Mouse (Mus musculus) lung, postnatal 0 days (tissue): ENCODE data around the gene Ssbp3. TPM values are rescaled to one million over a fixed set of nuclear protein-coding genes. Genes with fewer than 3 reads are reported as not detected.

Experiments used
- ATAC-seq: fragments of 200-750 bp; cut with Nextera tagmentation; 2 replicates; pipeline ENCODE4 v1.8.0; 2017; ENCODE audit warnings: moderate library complexity
- DNase-seq: peaks from one replicate; pipeline ENCODE4 v3.0.0-alpha.2; 2016; ENCODE audit warnings: low spot score
- H3K27ac ChIP-seq: fragments of 300-500 bp; sonication (generic); 2 replicates; pipeline ENCODE4 v1.5.1; 2014; ENCODE audit warnings: antibody characterized with exemption, mild to moderate bottlenecking, low read length, mixed read lengths
- H3K27me3 ChIP-seq: fragments of 300-500 bp; sonication (generic); replicated peaks from 2 replicates; pipeline ENCODE4 v1.6.1; 2014; ENCODE audit warnings: low read length, mixed read lengths; ENCODE audit not compliant: insufficient read depth
- H3K36me3 ChIP-seq: fragments of 300-500 bp; sonication (generic); 2 replicates; pipeline ENCODE4 v1.6.1; 2014; ENCODE audit warnings: low read length, mixed read lengths; ENCODE audit not compliant: insufficient read depth
- H3K4me1 ChIP-seq: fragments of 300-500 bp; sonication (generic); 2 replicates; pipeline ENCODE4 v1.6.1; 2014; ENCODE audit warnings: antibody characterized with exemption, low read depth, low read length, mixed read lengths; ENCODE audit not compliant: insufficient read depth
- H3K4me2 ChIP-seq: fragments of 300-500 bp; sonication (generic); replicated peaks from 2 replicates; pipeline ENCODE4 v1.6.1; 2014; ENCODE audit warnings: low read depth, mild to moderate bottlenecking, low read length, moderate library complexity, mixed read lengths
- H3K4me3 ChIP-seq: fragments of 300-500 bp; sonication (generic); 2 replicates; pipeline ENCODE4 v1.5.1; 2014; ENCODE audit warnings: low read depth, low read length
- H3K9ac ChIP-seq: fragments of 300-500 bp; sonication (generic); replicated peaks from 2 replicates; pipeline ENCODE4 v1.6.1; 2014; ENCODE audit warnings: low read depth, mild to moderate bottlenecking
- H3K9me3 ChIP-seq: fragments of 300-500 bp; sonication (generic); 2 replicates; pipeline ENCODE4 v1.6.1; 2016; ENCODE audit warnings: low read length, mixed read lengths
- CTCF ChIP-seq: IDR thresholded peaks from 2 replicates; pipeline ENCODE4 v1.5.1; 2016; ENCODE audit warnings: antibody characterized with exemption, mild to moderate bottlenecking
- EP300 ChIP-seq: IDR thresholded peaks from 2 replicates; pipeline ENCODE4 v1.6.1; 2016; ENCODE audit warnings: antibody characterized with exemption, mild to moderate bottlenecking, control low read depth
- WGBS: fragments of 180-500 bp; shearing (Covaris S2); extraction: QIAGEN DNeasy Blood & Tissue Kit; methylation state at CpG from one replicate; pipeline ENCODE4 v1.1.7; 2014; 5-methylcytosine and 5-hydroxymethylcytosine counted together
- polyA plus RNA-seq: library from polyadenylated mRNA; unstranded; fragments of >200 nt; fragmentation: Nextera tagmentation; extraction: Ambion mirVana; gene quantifications from 2 replicates; pipeline ENCODE4 v1.2.1, GENCODE M21; 2015

Ssbp3 gene
- polyA plus RNA-seq, 1 experiment from 2014 or later: 40.2 TPM

GRCm38 (mm10) chr4:106913411-106914049, 3.0 kb downstream of the Ssbp3 start:
- H3K4me1 ChIP-seq: peaks cover 19% of the 10 kb centered on the region

DNA sequence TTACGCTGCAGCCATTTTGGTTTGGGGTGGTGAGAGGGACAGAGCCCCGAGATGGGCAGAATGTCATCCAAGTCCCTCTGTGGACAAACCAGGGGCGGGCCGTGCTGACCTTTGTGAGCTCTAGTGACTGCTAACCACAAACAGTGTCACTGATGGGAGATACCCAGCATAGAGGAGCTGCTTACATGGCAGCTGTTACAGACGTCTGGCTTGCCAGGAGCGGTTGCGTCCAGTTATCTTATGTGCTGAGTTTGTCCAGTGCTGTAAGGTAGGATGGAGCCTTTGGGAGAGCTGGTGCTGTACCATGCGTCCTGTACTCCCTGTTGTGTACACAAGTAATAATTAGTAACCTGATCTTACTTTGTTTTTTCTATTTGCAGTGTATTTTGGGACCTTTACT, 4.8 kb downstream of the Ssbp3 start:
- peaks cover 6% of the 10 kb centered on the region for H3K4me1 ChIP-seq
- H3K4me3 ChIP-seq: no peak overlapping the region
- no peak overlapping the region for H3K4me2 ChIP-seq
- DNase-seq (no peak), ATAC-seq (no peak)
- H3K27me3 ChIP-seq: no peaks in the 10 kb centered on the region
- peaks cover 30% of the 10 kb centered on the region for H3K36me3 ChIP-seq
- 72% methylated on average over 8 of the region's 8 CpGs for WGBS
- H3K27ac ChIP-seq: no peak overlapping the region
- H3K9ac ChIP-seq: no peak overlapping the region
- TF ChIP-seq CTCF (no peak), EP300 (no peak)
- H3K9me3 ChIP-seq: no peaks in the 10 kb centered on the region

More at GRCm38 (mm10) chr4:106913411-106914049, 3.0 kb downstream of the Ssbp3 start:
- Histone ChIP-seq H3K4me3 (no peak overlapping the region), H3K27ac (no peak overlapping the region), H3K9ac (no peak overlapping the region), H3K27me3 (no peaks in the 10 kb centered on the region), H3K9me3 (no peaks in the 10 kb centered on the region), H3K36me3 (peaks cover 26% of the 10 kb centered on the region), H3K4me2 (0 out of 2 replicates have a peak overlapping the region, but pooled peaks have one; percentile 98)
- DNase-seq (no peak), ATAC-seq (no peak)
- no peak for TF ChIP-seq CTCF
- TF ChIP-seq EP300: no peak
- 40% methylated on average over 9 of the region's 9 CpGs for WGBS

DNA sequence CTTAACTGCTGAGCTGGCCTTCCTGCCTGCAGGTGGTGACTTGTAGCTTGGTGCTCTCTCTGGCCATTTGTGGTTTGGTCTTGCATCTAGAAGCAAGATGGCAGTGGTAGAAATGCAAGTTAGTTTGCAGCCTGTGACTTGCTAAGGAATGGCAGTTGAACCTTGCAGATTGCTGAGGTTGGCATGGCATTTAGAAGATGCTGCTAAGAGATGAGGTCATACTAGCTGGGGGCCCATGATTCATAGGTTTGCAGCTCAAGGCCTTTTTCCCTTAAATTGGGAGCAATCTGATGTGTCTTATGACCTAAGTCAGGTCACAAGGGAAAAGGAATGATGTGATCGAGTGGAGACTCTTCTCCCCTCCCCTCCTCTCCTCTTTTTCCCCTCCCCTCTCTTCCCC, 7.8 kb downstream of the Ssbp3 start:
- H3K27me3 ChIP-seq: no peaks in the 10 kb centered on the region
- H3K4me3 ChIP-seq: no peak overlapping the region
- H3K9ac ChIP-seq: no peak overlapping the region
- ATAC-seq (no peak), DNase-seq (no peak)
- 39% methylated on average over 1 of the region's 1 CpGs for WGBS
- no peak overlapping the region for H3K4me2 ChIP-seq
- peaks cover 9% of the 10 kb centered on the region for H3K4me1 ChIP-seq
- H3K36me3 ChIP-seq: peaks cover 38% of the 10 kb centered on the region
- TF ChIP-seq EP300: no peak
- TF ChIP-seq CTCF: no peak
- no peaks in the 10 kb centered on the region for H3K9me3 ChIP-seq
- H3K27ac ChIP-seq: no peak overlapping the region

DNA sequence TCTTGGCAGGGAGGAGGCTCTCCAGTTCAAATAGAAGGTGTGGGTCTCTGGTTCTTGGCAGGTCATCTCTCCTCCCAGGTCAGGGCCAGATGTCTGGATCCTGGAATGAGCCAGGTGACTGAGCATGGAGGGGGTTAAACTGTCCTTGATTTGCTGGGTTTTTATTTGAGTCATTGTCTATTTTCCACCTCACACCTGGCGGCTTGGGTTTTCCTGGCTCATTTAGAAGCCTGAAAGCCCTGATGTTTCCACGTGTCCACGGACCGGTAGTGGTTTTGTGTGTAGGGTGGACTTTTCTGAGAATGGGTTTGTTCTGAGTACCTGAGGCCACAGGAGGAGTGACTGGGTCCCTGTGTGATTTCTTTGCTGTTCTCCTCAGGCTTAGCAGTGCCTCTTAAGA, 9.6 kb downstream of the Ssbp3 start:
- no peak overlapping the region for H3K27ac ChIP-seq

GRCm38 (mm10) chr4:106921375-106922336, 11.2 kb downstream of the Ssbp3 start:
- TF ChIP-seq CTCF: no peak
- no peak for TF ChIP-seq EP300
- peaks cover 28% of the 10 kb centered on the region for H3K36me3 ChIP-seq
- H3K4me2 ChIP-seq: no peak overlapping the region
- no peak overlapping the region for H3K4me3 ChIP-seq
- H3K27me3 ChIP-seq: no peaks in the 10 kb centered on the region
- DNase-seq (no peak), ATAC-seq (peak; percentile 48; the same call in 1 of the 2 replicates)
- peaks cover 4% of the 10 kb centered on the region; the same call in 1 of the 2 replicates for H3K4me1 ChIP-seq
- no peak overlapping the region for H3K27ac ChIP-seq
- no peaks in the 10 kb centered on the region for H3K9me3 ChIP-seq
- WGBS: 50% methylated on average over 9 of the region's 9 CpGs
- H3K9ac ChIP-seq: no peak overlapping the region

More for the DNA sequence above, 9.6 kb downstream of the Ssbp3 start:
- Histone ChIP-seq H3K36me3 (peaks cover 32% of the 10 kb centered on the region), H3K4me1 (peaks cover 4% of the 10 kb centered on the region; the same call in 1 of the 2 replicates), H3K9ac (no peak overlapping the region), H3K27me3 (no peaks in the 10 kb centered on the region), H3K9me3 (no peaks in the 10 kb centered on the region), H3K4me2 (no peak overlapping the region), H3K4me3 (no peak overlapping the region)
- ATAC-seq (no peak), DNase-seq (no peak)
- WGBS: 96% methylated on average over 4 of the region's 4 CpGs
- TF ChIP-seq CTCF (no peak), EP300 (no peak)

- DNase-seq (no peak), ATAC-seq (no peak)
- 81% methylated on average over 3 of the region's 3 CpGs for WGBS
- TF ChIP-seq EP300 (no peak), CTCF (no peak)
- Histone ChIP-seq H3K9ac (no peak overlapping the region), H3K4me3 (no peak overlapping the region), H3K27me3 (no peaks in the 10 kb centered on the region), H3K27ac (no peak overlapping the region), H3K9me3 (no peaks in the 10 kb centered on the region), H3K4me1 (peaks cover 4% of the 10 kb centered on the region; the same call in 1 of the 2 replicates), H3K36me3 (peaks cover 16% of the 10 kb centered on the region; the same call in 1 of the 2 replicates), H3K4me2 (no peak overlapping the region)
These were observed 12.4 kb downstream of the Ssbp3 start for GRCm38 (mm10) chr4:106922919-106923318.
